Mouse (Mus musculus) ovary, adult 10 weeks (tissue): ENCODE measurements around the gene Pkdcc. TPM values are rescaled to one million over a fixed set of nuclear protein-coding genes. Genes with fewer than 3 reads are reported as not detected.

Experiments
- polyA plus RNA-seq: library from polyadenylated mRNA; stranded (reverse); fragments of 350-450 nt; fragmentation: Illumina TruSeq; extraction: RNeasy Lipid Tissue Mini Kit (QIAGEN cat#74804); gene quantifications from one replicate; pipeline ENCODE4 v1.2.3, GENCODE M21; 2014

Pkdcc gene
- 2.3 TPM for polyA plus RNA-seq

DNA sequence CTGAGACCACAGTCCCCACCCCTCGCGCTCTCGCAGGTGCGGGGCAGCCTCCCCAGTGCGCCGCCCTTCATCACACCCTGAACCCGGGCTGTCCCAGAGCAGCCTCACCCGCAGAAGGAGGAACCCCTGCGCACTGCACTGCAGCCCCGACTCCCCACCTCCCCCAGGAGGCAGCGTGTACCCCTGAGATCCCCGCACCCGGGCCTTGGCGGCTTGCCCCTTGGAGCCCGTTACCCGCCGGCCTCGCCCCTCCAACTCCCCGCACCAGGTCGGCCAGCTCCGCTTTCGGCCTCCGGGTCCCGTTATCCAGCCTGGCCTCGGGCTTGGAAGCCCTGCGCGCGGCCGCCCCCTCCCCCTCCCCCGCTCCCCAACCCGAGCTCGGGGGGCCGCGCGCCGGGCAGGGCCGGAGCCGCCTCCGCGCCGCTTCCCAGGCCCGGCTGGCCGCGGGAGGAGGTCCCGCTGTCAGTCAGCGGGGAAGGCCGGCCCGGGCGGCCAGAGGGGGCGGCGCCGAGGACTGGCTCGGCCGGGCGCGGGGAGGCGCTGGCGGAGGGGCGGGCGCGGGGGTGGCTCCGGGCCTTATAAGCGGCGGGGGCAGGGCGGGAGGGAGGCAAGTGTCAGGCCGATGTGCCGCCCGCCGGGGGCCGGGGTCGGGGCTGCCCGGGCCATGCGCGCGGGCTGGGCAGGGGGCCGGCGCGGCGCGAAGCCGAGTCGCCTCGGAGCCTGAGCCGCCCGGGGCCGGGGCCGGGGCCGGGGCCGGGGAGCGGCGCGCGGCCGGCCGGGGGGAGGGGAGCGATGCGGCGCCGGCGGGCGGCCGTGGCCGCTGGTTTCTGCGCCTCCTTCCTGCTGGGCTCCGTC, at the start of gene Pkdcc:
Pkdcc (plus strand) TSS at position 619 of the 855 bp plus-strand sequence.

Other genes with a start within 250 kb of the Pkdcc start
- 61.3 TPM for gene Eml4, start 135.6 kb downstream of the Pkdcc start, polyA plus RNA-seq